Mouse (Mus musculus): ENCODE results near the gene Mrpl50.
"Not testable (repeated sequence)": the region's sequence is repeated elsewhere in the genome, so short reads cannot be mapped to it uniquely, and the experiment has no call there.

Gene Mrpl50

GRCm38 (mm10) chr4:49509183-49509582 lies 11.7 kb downstream of the Mrpl50 start:
- DNase-seq (ENCODE audit: low spot score) = no peak

- DNase-seq (ENCODE audit: low spot score) = no peak
Measured at GRCm38 (mm10) chr4:49506386-49506785, 14.5 kb downstream of the Mrpl50 start, which contains the start of gene Baat. Gene Baat, minus strand, starts transcription at chr4:49506557.

- DNase-seq (ENCODE audit: low spot score) = no peak
Measured at GRCm38 (mm10) chr4:49503563-49503962, 17.3 kb downstream of the Mrpl50 start.

GRCm38 (mm10) chr4:49485934-49486650 lies 34.8 kb downstream of the Mrpl50 start:
- not testable (repeated sequence) for DNase-seq (ENCODE audit: low spot score)

GRCm38 (mm10) chr4:49485442-49485841 lies 35.5 kb downstream of the Mrpl50 start:
- no peak for DNase-seq (ENCODE audit: low spot score)

- no peak for DNase-seq (ENCODE audit: low spot score)
Measured at GRCm38 (mm10) chr4:49480896-49481295, 40.0 kb downstream of the Mrpl50 start.

GRCm38 (mm10) chr4:49480104-49480760 lies 40.7 kb downstream of the Mrpl50 start:
- no peak for DNase-seq (ENCODE audit: low spot score)

- DNase-seq (ENCODE audit: low spot score) = not testable (repeated sequence)
Measured at GRCm38 (mm10) chr4:49479035-49479434, 41.9 kb downstream of the Mrpl50 start.

- DNase-seq (ENCODE audit: low spot score) = peak; percentile 40
Measured at GRCm38 (mm10) chr4:49478118-49478877, 42.6 kb downstream of the Mrpl50 start.

- no peak for DNase-seq (ENCODE audit: low spot score)
Measured at GRCm38 (mm10) chr4:49474583-49474982, 46.3 kb downstream of the Mrpl50 start.

- no peak for DNase-seq (ENCODE audit: low spot score)
Measured at GRCm38 (mm10) chr4:49473435-49474100, 47.3 kb downstream of the Mrpl50 start, which contains the start of gene Acnat1. Gene Acnat1, minus strand, starts transcription at chr4:49473912.

GRCm38 (mm10) chr4:49469435-49470151 lies 51.3 kb downstream of the Mrpl50 start:
- no peak for DNase-seq (ENCODE audit: low spot score)

- no peak for DNase-seq (ENCODE audit: low spot score)
Measured at GRCm38 (mm10) chr4:49467360-49467759, 53.5 kb downstream of the Mrpl50 start.

Measured in retina, embryonic 14.5 days (tissue).